Mouse (Mus musculus) lung, adult 2 months (tissue): ENCODE results near the gene Olfr372.
"Not testable (repeated sequence)": the region's sequence is repeated elsewhere in the genome, so short reads cannot be mapped to it uniquely, and the experiment has no call there.

ENCODE experiments used
- CTCF ChIP-seq: fragments of 200-500 bp; IDR thresholded peaks from 2 replicates; pipeline ENCODE4 v1.5.1; 2011; ENCODE audit warnings: mild to moderate bottlenecking, low read length, control low read depth; ENCODE audit not compliant: insufficient read depth
- POLR2A ChIP-seq: fragments of 200-500 bp; IDR thresholded peaks from 2 replicates; pipeline ENCODE4 v1.6.1; 2011; ENCODE audit warnings: low read depth, mild to moderate bottlenecking, control low read depth, low read length, borderline replicate concordance; ENCODE audit errors: extremely low read depth

DNA sequence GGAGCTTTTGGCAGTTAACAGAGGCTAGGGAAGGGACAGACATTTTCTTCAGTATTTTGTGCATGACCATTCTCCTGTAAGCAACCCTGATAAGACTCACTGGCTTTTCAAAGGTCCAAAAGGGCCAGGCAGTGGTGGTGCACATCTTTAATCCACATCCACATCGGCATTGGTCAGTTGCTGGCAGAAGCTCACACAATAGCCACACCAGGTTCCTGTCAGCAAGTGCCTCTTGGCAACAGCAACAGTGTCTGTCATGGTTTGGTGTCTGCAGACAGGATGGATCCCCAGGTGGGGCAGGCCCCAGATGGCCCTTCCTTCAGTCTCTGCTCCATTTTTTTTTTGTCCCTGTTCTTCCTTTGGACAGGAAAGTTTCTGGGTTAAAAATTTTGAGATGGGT lies 22.0 kb upstream of the Olfr372 start:
- TF ChIP-seq POLR2A, CTCF: not testable (repeated sequence)
